ENCODE assay signal across 19 mouse cellular contexts in genomic region chr1:93033989-93034388, GRCm38 (mm10). TPM values are rescaled to one million over a fixed set of nuclear protein-coding genes. Genes with fewer than 3 reads are reported as not detected.
DNase-seq lines count a peak whose midpoint lies in the region; ATAC-seq and TF ChIP-seq lines count a peak whose summit lies in the region.
"Had no signal": no experiment of that assay in that cellular context is flagged by ENCODE, and none has a peak within 500 bp of the region (broad histone marks: within the 10 kb centered on the region; RNA-seq: fewer than 3 reads in every experiment).

No protein-coding gene starts in this region.

- no peak for TF ChIP-seq CTCF in heart, adult 2 months (IDR thresholded peaks at IDR 0.05)

- 17% methylated on average over 8 of the region's 8 CpGs for WGBS in heart, embryonic 16.5 days
- 42% methylated on average over 8 of the region's 8 CpGs for WGBS in heart, adult 2 months
- 54% methylated on average over 8 of the region's 8 CpGs for WGBS in neural tube, embryonic 11.5 days
- 23% methylated on average over 8 of the region's 8 CpGs for WGBS in liver, embryonic 13.5 days (ENCODE audit: insufficient replicate concordance)

- peaks cover 7% of the 10 kb centered on the region; the same call in 1 of the 2 replicates for H3K9me3 ChIP-seq in heart, embryonic 16.5 days (replicated peaks; ENCODE audit: control insufficient read depth, low read length)
- H3K9me3 ChIP-seq in neural tube, embryonic 11.5 days (ENCODE audit: control insufficient read depth, low read length) = no peaks in the 10 kb centered on the region
- no peaks in the 10 kb centered on the region; the same call in 1 of the 2 replicates for H3K9me3 ChIP-seq in liver, embryonic 13.5 days (replicated peaks)
- H3K9me3 ChIP-seq: hindbrain, embryonic 15.5 days had no signal

- peaks cover 6% of the 10 kb centered on the region for H3K36me3 ChIP-seq in heart, embryonic 16.5 days (ENCODE audit: control insufficient read depth, insufficient read depth)
- no peaks in the 10 kb centered on the region for H3K36me3 ChIP-seq in heart, adult 2 months (ENCODE audit: control insufficient read depth, insufficient read depth, low read length)
- no peaks in the 10 kb centered on the region for H3K36me3 ChIP-seq in neural tube, embryonic 11.5 days (ENCODE audit: control insufficient read depth, insufficient read depth, low read length)
- H3K36me3 ChIP-seq in liver, embryonic 13.5 days = no peaks in the 10 kb centered on the region

- intact Hi-C loops in heart, adult 2 months (cut with DNase I) = no loop called here

- TF ChIP-seq POLR2A in heart, adult 2 months (IDR thresholded peaks at IDR 0.05; ENCODE audit: insufficient read depth, low read depth, low read length) = no peak

- H3K79me2 ChIP-seq in heart, adult 2 months (replicated peaks; ENCODE audit: control insufficient read depth, insufficient read depth, low read length) = no peaks in the 10 kb centered on the region

- no peak overlapping the region for H3K4me3 ChIP-seq in heart, embryonic 16.5 days (ENCODE audit: low read length)
- H3K4me3 ChIP-seq in heart, adult 2 months = no peak overlapping the region
- no peak overlapping the region for H3K4me3 ChIP-seq in neural tube, embryonic 11.5 days (ENCODE audit: low read depth, low read length)
- no peak overlapping the region; the same call in 1 of the 2 replicates for H3K4me3 ChIP-seq in liver, embryonic 13.5 days (replicated peaks)
- H3K4me3 ChIP-seq: gastrocnemius, adult 2 months; hindbrain, embryonic 15.5 days had no signal

- H3K27ac ChIP-seq in heart, embryonic 16.5 days (ENCODE audit: low read length) = no peak overlapping the region
- no peak overlapping the region for H3K27ac ChIP-seq in heart, adult 2 months
- H3K27ac ChIP-seq in neural tube, embryonic 11.5 days (ENCODE audit: low read depth, low read length) = 0 out of 2 replicates have a peak overlapping the region, but pooled peaks have one; percentile 39
- peak overlapping the region; percentile 80; the same call in 1 of the 2 replicates for H3K27ac ChIP-seq in liver, embryonic 13.5 days
- H3K27ac ChIP-seq: gastrocnemius, adult 2 months; hindbrain, embryonic 15.5 days had no signal

- 0 out of 2 replicates have a peak overlapping the region, but pooled peaks have one; percentile 18 for H3K9ac ChIP-seq in heart, embryonic 16.5 days (ENCODE audit: low read length)
- H3K9ac ChIP-seq in heart, adult 2 months (ENCODE audit: low read depth, low read length) = no peak overlapping the region
- H3K9ac ChIP-seq in neural tube, embryonic 11.5 days (ENCODE audit: low read length) = no peak overlapping the region
- H3K9ac ChIP-seq in liver, embryonic 13.5 days = peak overlapping the region; percentile 55; the same call in 1 of the 2 replicates
- H3K9ac ChIP-seq: hindbrain, embryonic 15.5 days had no signal

- H3K4me2 ChIP-seq in heart, embryonic 16.5 days (ENCODE audit: low read depth, low read length) = no peak overlapping the region
- H3K4me2 ChIP-seq in neural tube, embryonic 11.5 days (ENCODE audit: low read depth) = no peak overlapping the region
- peak overlapping the region; percentile 48 for H3K4me2 ChIP-seq in liver, embryonic 13.5 days
- H3K4me2 ChIP-seq: hindbrain, embryonic 15.5 days had no signal

- no peak for DNase-seq in heart, adult 2 months
- DNase-seq in neural tube, embryonic 11.5 days (ENCODE audit: low spot score) = no peak
- no peak for DNase-seq in neural tube, embryonic 10.5 days (ENCODE audit: extremely low spot score, low spot score)
- DNase-seq in liver, embryonic 13.5 days = peak; percentile 85
- no peak for DNase-seq in layer of hippocampus, adult 9-11 months
- no peak for DNase-seq in cerebellum, adult 18-20 months
- DNase-seq: adrenal gland, postnatal 25 days; cerebellum, postnatal 25 days; gastrocnemius, adult 2 months; kidney, postnatal 36 days; midbrain, embryonic 14.5 days; right cerebral cortex, postnatal 4 days; thymus, adult 2 months had no signal

- ATAC-seq in heart, embryonic 16.5 days (replicated peaks; ENCODE audit: extremely low read depth, insufficient read depth, low FRiP score) = no peak
- no peak for ATAC-seq in neural tube, embryonic 11.5 days (ENCODE audit: insufficient read depth, low FRiP score, low TSS enrichment)
- ATAC-seq in liver, embryonic 13.5 days (ENCODE audit: low read depth) = peak; percentile 98
- ATAC-seq: CD4-positive, CD25-positive, alpha-beta regulatory T cell, adult 4 months; lung, postnatal 0 days had no signal

- H3K4me1 ChIP-seq in heart, embryonic 16.5 days (ENCODE audit: control insufficient read depth, insufficient read depth, low read length) = peaks cover 25% of the 10 kb centered on the region
- H3K4me1 ChIP-seq in heart, adult 2 months (ENCODE audit: control insufficient read depth, insufficient read depth, low read length) = no peaks in the 10 kb centered on the region
- no peaks in the 10 kb centered on the region for H3K4me1 ChIP-seq in neural tube, embryonic 11.5 days (ENCODE audit: control insufficient read depth, insufficient read depth, low read length)
- H3K4me1 ChIP-seq in liver, embryonic 13.5 days (replicated peaks) = peaks cover 34% of the 10 kb centered on the region
- H3K4me1 ChIP-seq: hindbrain, embryonic 15.5 days had no signal

- no peak for TF ChIP-seq EP300 in heart, adult 2 months (IDR thresholded peaks at IDR 0.05; ENCODE audit: insufficient read depth, low read depth, low read length)

- H3K27me3 ChIP-seq in heart, embryonic 16.5 days (ENCODE audit: control insufficient read depth, insufficient read depth, low read length) = no peaks in the 10 kb centered on the region
- H3K27me3 ChIP-seq in heart, adult 2 months (ENCODE audit: control insufficient read depth, insufficient read depth, low read length) = no peaks in the 10 kb centered on the region
- H3K27me3 ChIP-seq in neural tube, embryonic 11.5 days (ENCODE audit: control insufficient read depth, insufficient read depth, low read length) = no peaks in the 10 kb centered on the region
- H3K27me3 ChIP-seq in liver, embryonic 13.5 days = no peaks in the 10 kb centered on the region
- H3K27me3 ChIP-seq: hindbrain, embryonic 15.5 days had no signal

RNA-seq across cellular contexts. Expression of gene Aqp12, which starts 27.9 kb away (rescaled TPM):
- not detected in 2 replicates for polyA plus RNA-seq in heart, embryonic 16.5 days (2015; fragmentation: Nextera tagmentation; extraction: Ambion mirVana)
- total RNA-seq in heart, adult 2 months (2021) = not detected
- not detected in 2 replicates for polyA plus RNA-seq in heart, adult 2 months (2012; rRNA removed)
- polyA plus RNA-seq in neural tube, embryonic 11.5 days (2014; fragmentation: Nextera tagmentation; extraction: Ambion mirVana) = not detected in 2 replicates
- polyA plus RNA-seq in liver, embryonic 13.5 days (2015; fragmentation: Nextera tagmentation; extraction: Ambion mirVana) = not detected in 2 replicates
- total RNA-seq: adrenal gland, postnatal 25 days; gastrocnemius, adult 2 months; left cerebral cortex, adult 8-10 months; neutrophil, adult 5-6 weeks had no signal
- polyA plus RNA-seq: CD4-positive, CD25-positive, alpha-beta regulatory T cell, adult 4 months; hindbrain, embryonic 15.5 days; lung, postnatal 0 days; midbrain, embryonic 14.5 days had no signal

Comparison
In these comparisons a context has a peak if more than half of its experiments do, and no peak if none do; other contexts are left out.
1. H3K9ac ChIP-seq: peak in heart, embryonic 16.5 days (single experiment) and liver, embryonic 13.5 days (single experiment); none in heart, adult 2 months (single experiment) and neural tube, embryonic 11.5 days (single experiment).
2. H3K27ac ChIP-seq: peak in neural tube, embryonic 11.5 days (single experiment) and liver, embryonic 13.5 days (single experiment); none in heart, embryonic 16.5 days (single experiment) and heart, adult 2 months (single experiment).